Mouse (Mus musculus) cortical plate, adult 2 months (tissue): ENCODE data around the gene Teddm1b. TPM values are rescaled to one million over a fixed set of nuclear protein-coding genes. Genes with fewer than 3 reads are reported as not detected.

Experiments used
- H3K27ac ChIP-seq: fragments of 200-500 bp; 2 replicates; pipeline ENCODE4 v1.5.1; 2012; ENCODE audit warnings: low read length, control low read depth, inconsistent platforms; ENCODE audit not compliant: insufficient read depth
- H3K4me1 ChIP-seq: fragments of 200-500 bp; 2 replicates; pipeline ENCODE4 v1.6.1; 2011; ENCODE audit warnings: low read length; ENCODE audit not compliant: control insufficient read depth, insufficient read depth
- H3K4me3 ChIP-seq: fragments of 200-500 bp; 2 replicates; pipeline ENCODE4 v1.5.1; 2011; ENCODE audit warnings: mild to moderate bottlenecking, low read length, control low read depth; ENCODE audit not compliant: insufficient read depth
- CTCF ChIP-seq: fragments of 200-500 bp; IDR thresholded peaks from 2 replicates; pipeline ENCODE4 v1.5.1; 2011; ENCODE audit warnings: mild to moderate bottlenecking, control low read depth, low read length; ENCODE audit not compliant: insufficient read depth; ENCODE audit errors: extremely low read depth
- POLR2A ChIP-seq: fragments of 200-500 bp; IDR thresholded peaks from 2 replicates; pipeline ENCODE4 v1.6.1; 2011; ENCODE audit warnings: mild to moderate bottlenecking, low read length, control low read depth; ENCODE audit not compliant: insufficient read depth; ENCODE audit errors: extremely low read depth
- polyA plus RNA-seq: library from polyadenylated mRNA; depleted of rRNA; stranded (reverse); fragments of >200 nt; gene quantifications from 2 replicates; pipeline ENCODE4 v1.2.3, GENCODE M21; 2012

Gene Teddm1b
- polyA plus RNA-seq, 1 experiment, result not detected

DNA sequence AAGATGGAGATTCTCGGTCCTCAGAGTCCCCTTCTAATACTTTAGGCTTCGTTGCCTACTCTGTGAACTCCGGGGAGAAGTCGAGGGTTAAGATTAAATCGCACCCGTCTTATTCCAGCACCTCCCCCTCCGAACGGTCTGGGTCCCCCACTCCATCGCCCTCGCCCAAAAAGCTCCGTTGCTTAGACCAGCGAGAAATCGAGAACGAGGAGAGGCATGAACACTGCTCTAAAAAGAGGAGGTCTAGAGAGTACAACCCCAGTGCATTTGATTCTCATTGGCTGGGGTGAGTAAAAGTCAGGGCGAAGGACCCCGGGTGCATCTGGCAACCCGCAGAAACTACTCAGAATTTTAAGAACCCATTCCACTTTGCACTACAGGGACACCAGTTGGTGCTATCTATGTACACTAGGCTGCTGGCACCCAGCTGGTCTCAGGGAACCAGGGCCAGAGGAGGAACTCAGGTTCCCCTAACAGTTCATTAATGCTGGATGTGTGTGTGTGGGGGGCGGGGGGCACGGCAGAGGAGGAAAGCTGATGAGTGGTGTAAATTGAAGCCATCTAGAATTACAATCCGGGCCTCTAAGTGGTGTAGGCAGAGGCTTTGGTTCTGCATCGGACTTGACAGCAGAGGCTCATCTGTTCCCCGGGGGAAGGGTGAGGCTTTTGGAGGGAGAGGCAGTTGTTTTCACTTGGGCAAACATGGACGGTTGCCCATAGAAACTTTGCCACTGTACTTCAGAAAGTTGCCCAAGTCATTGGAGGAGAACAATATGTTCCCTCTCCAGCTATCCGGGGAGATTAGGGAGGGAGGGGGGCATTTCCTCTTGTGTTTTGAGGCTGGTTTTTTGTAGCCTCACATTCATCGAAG lies 26.9 kb downstream of the Teddm1b start:
- H3K4me1 ChIP-seq, result no peaks in the 10 kb centered on the region
- peak overlapping the region; percentile 66 for H3K4me3 ChIP-seq
- peak overlapping the region; percentile 88 for H3K27ac ChIP-seq
- 0 out of 2 replicates have a peak, but pooled peaks have one; percentile 11 for TF ChIP-seq POLR2A
- no peak for TF ChIP-seq CTCF

DNA sequence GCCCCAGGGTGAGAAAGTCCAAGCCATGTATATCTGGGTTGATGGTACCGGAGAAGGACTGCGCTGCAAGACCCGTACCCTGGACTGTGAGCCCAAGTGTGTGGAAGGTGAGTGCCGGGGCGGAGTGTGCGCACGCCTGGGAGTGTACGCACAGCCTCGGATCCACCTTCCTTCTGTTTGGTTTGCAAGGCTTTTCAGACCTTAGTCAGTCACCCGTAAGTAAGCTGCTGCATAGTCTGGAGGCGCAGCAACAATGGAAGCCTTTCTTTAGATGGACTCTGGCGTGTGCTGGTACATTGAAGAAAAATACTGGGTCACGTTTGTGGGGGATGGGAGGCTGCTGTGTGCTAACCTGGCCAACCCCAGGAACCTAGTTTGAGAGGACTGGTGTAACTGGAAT lies 28.9 kb downstream of the Teddm1b start:
- TF ChIP-seq POLR2A, result peak; percentile 18; the same call in 1 of the 2 replicates
- TF ChIP-seq CTCF, result no peak
- Histone ChIP-seq H3K4me3 (peak overlapping the region; percentile 66), H3K4me1 (no peaks in the 10 kb centered on the region), H3K27ac (peak overlapping the region; percentile 70)

DNA sequence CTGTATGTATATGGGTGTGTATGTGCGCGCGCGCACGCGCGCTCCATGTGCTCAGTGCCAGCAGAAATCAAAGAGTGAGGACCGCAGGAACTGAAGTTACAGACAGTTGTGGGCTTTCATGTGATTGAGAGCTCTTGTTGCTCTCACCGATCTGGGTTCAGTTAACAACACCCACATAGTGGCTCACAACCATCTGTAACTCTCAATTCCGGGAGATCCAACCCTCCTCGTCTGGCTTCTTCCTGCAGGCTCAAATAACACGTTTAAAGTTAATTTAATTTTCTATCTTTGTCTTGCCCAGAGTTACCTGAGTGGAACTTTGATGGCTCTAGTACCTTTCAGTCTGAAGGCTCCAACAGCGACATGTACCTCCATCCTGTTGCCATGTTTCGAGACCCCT lies 30.1 kb downstream of the Teddm1b start:
- peak overlapping the region; percentile 70; the same call in 1 of the 2 replicates for H3K27ac ChIP-seq
- no peak for TF ChIP-seq CTCF
- no peak for TF ChIP-seq POLR2A
- H3K4me1 ChIP-seq, result no peaks in the 10 kb centered on the region; the same call in 1 of the 2 replicates
- H3K4me3 ChIP-seq, result peak overlapping the region; percentile 66

DNA sequence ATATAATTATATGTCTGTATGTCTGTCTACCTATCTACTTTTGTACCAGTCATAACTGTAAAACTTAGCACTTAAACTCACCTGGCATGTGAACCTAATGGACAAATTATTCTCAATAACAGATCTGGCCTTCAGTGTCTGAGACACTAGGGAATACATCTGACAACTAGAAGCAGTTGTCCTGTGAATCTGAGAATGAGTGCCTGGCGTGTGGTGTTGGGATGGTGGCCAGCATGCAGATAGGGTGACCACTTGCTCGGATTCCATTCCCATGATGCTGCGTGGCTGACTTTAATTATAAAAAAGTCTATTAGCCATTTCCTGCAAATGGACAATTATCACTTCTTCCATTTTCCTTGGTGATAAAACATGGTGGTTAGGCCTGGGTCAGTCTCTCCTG lies 31.7 kb downstream of the Teddm1b start:
- no peak overlapping the region for H3K4me3 ChIP-seq
- no peak for TF ChIP-seq CTCF
- TF ChIP-seq POLR2A, result no peak
- H3K27ac ChIP-seq, result peak overlapping the region; percentile 32; the same call in 1 of the 2 replicates
- H3K4me1 ChIP-seq, result no peaks in the 10 kb centered on the region; the same call in 1 of the 2 replicates

DNA sequence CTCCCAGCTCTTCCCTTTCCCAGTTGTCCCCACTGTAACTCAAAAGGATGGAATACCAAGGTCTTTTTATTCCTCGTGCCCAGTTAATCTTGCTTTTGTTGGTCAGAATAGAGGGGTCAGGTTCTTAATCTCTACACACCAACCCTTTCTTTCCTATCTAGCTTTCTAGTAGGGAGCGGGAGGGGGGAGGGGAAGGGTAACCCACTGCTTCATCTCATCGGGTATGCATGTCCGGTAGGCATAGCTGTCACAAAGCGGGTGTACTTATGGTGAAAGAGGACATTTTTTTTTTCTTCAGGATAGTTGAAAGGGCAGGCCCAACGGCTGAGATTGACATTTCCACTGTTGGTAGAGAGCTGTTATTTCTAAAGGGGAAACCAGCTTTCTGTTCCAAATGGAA lies 34.1 kb downstream of the Teddm1b start:
- no peak overlapping the region for H3K4me3 ChIP-seq
- H3K27ac ChIP-seq, result no peak overlapping the region
- no peak for TF ChIP-seq POLR2A
- TF ChIP-seq CTCF, result no peak
- H3K4me1 ChIP-seq, result no peaks in the 10 kb centered on the region; the same call in 1 of the 2 replicates

DNA sequence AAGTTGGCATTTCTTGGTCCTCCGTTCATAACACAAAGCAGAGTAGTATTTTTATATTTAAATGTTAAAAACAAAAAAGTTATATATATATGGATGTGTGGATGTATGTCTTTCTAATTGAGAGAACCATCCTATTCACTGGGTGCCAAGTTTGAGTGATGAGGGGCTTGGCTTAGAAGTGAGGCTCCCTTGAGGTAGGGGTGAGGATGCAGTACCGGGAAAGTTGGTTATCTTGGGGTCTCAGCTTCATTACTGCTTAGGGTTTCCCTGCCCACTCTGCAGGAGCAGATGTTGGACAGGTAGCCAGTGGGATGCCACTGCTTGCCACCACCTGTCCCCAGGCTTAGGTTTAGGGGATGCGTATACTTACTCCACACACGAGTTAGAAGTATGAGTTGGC lies 34.6 kb downstream of the Teddm1b start:
- H3K4me1 ChIP-seq, result no peaks in the 10 kb centered on the region; the same call in 1 of the 2 replicates
- TF ChIP-seq CTCF, result no peak
- no peak for TF ChIP-seq POLR2A
- H3K27ac ChIP-seq, result no peak overlapping the region
- H3K4me3 ChIP-seq, result no peak overlapping the region

DNA sequence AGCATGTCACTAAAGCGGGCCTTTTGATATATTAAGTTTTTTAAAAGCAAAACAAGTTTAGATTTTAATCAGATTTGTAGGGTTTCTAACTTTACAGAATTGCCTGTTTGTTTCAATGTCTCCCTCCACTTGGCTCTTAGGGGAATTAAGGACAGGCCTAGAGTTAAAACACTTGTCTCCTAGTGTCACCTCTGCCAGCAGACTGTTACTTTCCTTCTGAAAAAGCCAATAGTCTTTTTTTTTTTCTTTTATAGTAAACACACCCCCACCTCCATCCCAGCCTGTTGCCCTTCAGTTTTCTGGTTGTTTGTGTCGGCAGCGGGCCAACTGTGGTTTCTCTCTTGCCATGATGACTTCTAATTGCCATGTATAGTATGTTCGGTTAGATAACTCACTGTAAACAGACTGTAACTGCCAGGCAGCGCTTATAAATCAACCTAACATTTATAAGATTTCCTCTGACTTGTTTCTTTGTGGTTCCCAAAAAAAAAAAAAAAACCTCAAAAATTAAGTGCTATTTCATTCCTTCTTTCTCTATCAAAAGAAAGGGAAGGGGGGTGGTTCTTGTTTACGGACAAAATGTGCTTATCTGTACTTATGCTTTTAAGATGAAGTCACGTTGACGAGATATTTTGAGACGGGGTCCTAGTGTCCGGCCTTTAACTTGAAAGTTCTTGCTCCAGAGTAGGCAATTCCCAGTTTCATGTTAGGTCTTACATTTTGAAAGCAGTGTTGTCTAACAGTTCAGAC lies 35.2 kb downstream of the Teddm1b start:
- no peak overlapping the region for H3K4me3 ChIP-seq
- TF ChIP-seq CTCF, result no peak
- no peak for TF ChIP-seq POLR2A
- H3K4me1 ChIP-seq, result no peaks in the 10 kb centered on the region; the same call in 1 of the 2 replicates
- H3K27ac ChIP-seq, result no peak overlapping the region

DNA sequence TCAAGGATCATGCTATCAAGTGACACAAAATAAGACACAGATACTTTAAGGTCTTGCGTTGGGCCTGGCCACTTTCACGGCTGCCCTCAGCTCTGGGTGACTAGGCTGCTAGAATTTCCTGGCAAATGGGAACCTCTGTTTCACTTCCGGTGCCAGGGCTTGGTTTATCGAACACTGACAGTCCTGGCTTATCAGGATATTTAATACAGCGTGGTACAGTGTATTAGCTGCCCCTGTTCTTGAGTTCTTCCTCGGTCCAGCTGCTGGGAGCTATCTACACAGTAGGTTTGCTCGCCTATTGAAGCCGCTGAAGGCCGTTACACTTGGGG lies 35.8 kb downstream of the Teddm1b start:
- Histone ChIP-seq H3K4me1 (no peaks in the 10 kb centered on the region; the same call in 1 of the 2 replicates), H3K4me3 (no peak overlapping the region), H3K27ac (0 out of 2 replicates have a peak overlapping the region, but pooled peaks have one; percentile 17)
- no peak for TF ChIP-seq CTCF
- TF ChIP-seq POLR2A, result 0 out of 2 replicates have a peak, but pooled peaks have one; percentile 19

DNA sequence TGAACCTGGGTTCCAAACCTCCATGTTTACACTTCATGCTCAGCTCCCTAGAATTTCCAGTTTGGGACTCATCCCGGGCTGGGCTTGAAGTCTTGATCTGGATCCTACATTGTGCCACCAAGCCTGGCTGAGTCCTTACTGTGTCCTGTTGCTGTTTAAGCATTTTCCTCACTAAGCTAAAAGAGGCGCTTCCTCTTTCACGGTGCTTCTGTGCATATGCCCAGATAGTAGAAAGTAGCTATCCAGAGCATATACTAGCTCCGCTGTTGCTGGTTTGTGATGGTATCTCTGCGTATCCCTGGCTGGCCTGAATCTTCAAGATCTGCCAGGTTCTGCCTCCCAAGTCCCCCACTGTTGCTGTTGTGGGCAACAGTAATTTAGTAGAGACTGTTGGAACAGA lies 36.3 kb downstream of the Teddm1b start:
- Histone ChIP-seq H3K27ac (peak overlapping the region; percentile 10; the same call in 1 of the 2 replicates), H3K4me3 (no peak overlapping the region), H3K4me1 (no peaks in the 10 kb centered on the region; the same call in 1 of the 2 replicates)
- no peak for TF ChIP-seq CTCF
- no peak; the same call in 1 of the 2 replicates for TF ChIP-seq POLR2A
